Mouse (Mus musculus): ENCODE results near the gene Tpo. TPM values are rescaled to one million over a fixed set of nuclear protein-coding genes. Genes with fewer than 3 reads are reported as not detected.

The Tpo gene
- polyA plus RNA-seq (2012; ENCODE audit: insufficient read depth, insufficient read length, low replicate concordance, missing spikeins) = not detected in 2 replicates

GRCm38 (mm10) chr12:30132524-30132923 is at the start of gene Tpo:
Gene Tpo (minus strand): TSS chr12:30132624.
- H3K4me3 ChIP-seq (ENCODE audit: insufficient read depth, low read depth, low read length) = no peak within 1 kb of the TSS
- TF ChIP-seq CTCF (IDR thresholded peaks at IDR 0.05; ENCODE audit: insufficient read depth, low read depth, low read length) (no peak), POLR2A (IDR thresholded peaks at IDR 0.05; ENCODE audit: insufficient read depth, low read depth, low read length) (no peak)
- H3K27ac ChIP-seq (ENCODE audit: insufficient read depth, low read depth, low read length) = no peak within 1 kb of the TSS
- H3K4me1 ChIP-seq (ENCODE audit: control insufficient read depth, insufficient read depth, low read length) = no peaks in the 10 kb centered on the region
- 89% methylated on average over 4 of the region's 4 CpGs for WGBS

DNA sequence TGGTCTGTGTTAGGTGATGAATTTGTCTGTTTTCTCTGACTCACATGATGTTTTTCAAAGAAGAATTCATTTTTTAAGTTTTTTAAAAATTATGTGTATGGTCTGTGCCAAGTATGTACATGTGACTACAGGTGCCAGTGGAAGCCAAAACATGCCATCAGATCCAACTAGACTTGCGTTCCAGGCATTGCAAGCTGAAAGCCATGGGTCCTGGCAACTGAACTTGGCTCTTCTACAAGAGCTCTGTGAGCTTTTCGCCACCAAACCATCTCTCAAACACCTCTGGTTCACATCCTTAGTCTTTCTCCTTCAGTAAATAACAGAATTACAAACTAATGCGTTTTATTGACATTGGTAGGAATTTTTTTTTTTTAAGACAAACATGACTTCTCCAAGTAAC is 49.3 kb upstream of the Tpo start:
- Histone ChIP-seq H3K27ac (ENCODE audit: insufficient read depth, low read depth, low read length) (no peak overlapping the region), H3K4me1 (ENCODE audit: control insufficient read depth, insufficient read depth, low read length) (no peaks in the 10 kb centered on the region), H3K4me3 (ENCODE audit: insufficient read depth, low read depth, low read length) (no peak overlapping the region)
- TF ChIP-seq POLR2A (IDR thresholded peaks at IDR 0.05; ENCODE audit: insufficient read depth, low read depth, low read length) (no peak), CTCF (IDR thresholded peaks at IDR 0.05; ENCODE audit: insufficient read depth, low read depth, low read length) (no peak)
- 80% methylated on average over 3 of the region's 3 CpGs for WGBS

DNA sequence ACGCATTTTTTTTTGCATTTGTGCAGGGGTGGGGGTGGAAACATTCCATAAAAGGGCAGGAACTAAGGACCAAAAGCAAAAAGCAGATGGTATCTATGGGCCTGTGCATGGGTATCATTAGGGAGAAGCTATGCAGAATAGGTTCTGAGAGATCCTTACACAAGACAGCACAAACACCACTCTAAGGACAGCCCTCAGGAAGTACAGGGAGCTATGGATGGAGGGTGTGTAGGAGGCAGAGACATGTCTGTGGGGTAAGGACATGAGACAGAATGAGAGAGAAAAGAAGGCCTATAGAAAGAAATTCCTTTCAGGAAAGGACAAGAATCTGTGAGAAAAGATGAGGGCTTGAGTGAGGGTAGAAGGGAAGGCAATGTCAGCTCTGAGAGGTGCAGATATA is 47.2 kb upstream of the Tpo start:
- no peaks in the 10 kb centered on the region for H3K4me1 ChIP-seq (ENCODE audit: control insufficient read depth, insufficient read depth, low read length)
- no peak overlapping the region for H3K27ac ChIP-seq (ENCODE audit: insufficient read depth, low read depth, low read length)
- TF ChIP-seq POLR2A (IDR thresholded peaks at IDR 0.05; ENCODE audit: insufficient read depth, low read depth, low read length) = no peak
- no peak for TF ChIP-seq CTCF (IDR thresholded peaks at IDR 0.05; ENCODE audit: insufficient read depth, low read depth, low read length)
- no peak overlapping the region for H3K4me3 ChIP-seq (ENCODE audit: insufficient read depth, low read depth, low read length)
- WGBS = 81% methylated on average over 1 of the region's 1 CpGs

DNA sequence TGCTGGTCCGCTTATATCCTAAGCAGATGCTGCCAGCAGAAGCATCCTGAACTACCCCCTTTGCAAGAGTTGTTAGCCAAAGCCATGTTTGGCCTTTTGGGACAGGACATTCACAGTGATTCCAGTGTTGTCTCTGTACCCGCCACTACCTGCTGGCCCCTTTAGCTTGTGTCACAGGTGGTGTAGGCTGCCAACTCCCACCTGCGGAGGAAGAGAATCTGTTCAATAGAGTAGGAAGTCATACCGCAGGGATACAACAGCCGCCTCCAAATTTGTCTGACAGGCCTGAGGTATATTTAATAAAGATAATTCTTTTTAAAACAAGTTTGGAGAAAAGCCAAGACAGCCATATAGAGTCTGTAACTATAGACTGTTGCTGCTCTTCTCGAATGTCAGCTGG is 45.5 kb upstream of the Tpo start:
- Histone ChIP-seq H3K4me3 (ENCODE audit: insufficient read depth, low read depth, low read length) (no peak overlapping the region), H3K4me1 (ENCODE audit: control insufficient read depth, insufficient read depth, low read length) (no peaks in the 10 kb centered on the region), H3K27ac (ENCODE audit: insufficient read depth, low read depth, low read length) (no peak overlapping the region)
- no peak for TF ChIP-seq POLR2A (IDR thresholded peaks at IDR 0.05; ENCODE audit: insufficient read depth, low read depth, low read length)
- TF ChIP-seq CTCF (IDR thresholded peaks at IDR 0.05; ENCODE audit: insufficient read depth, low read depth, low read length) = no peak
- 91% methylated on average over 6 of the region's 6 CpGs for WGBS

DNA sequence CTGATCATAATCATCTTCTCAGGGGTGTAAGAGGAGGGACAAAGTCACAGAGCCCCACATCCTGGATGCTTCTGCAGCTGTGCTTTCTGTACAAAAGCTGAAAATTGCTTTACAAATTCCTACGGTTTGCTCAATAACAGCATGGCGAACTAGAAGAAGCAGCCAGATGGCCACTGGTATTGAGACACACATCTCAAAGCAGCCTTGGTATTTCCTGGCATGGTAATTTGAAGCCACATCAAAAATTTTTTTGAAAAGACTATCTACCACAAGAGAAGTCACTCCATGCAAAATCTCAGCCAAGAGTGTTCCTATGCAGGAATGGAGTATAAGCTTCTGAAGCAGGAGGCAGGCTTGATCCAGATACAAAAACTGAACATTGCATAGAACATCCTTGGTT is 45.1 kb upstream of the Tpo start:
- 70% methylated on average over 2 of the region's 2 CpGs for WGBS
- Histone ChIP-seq H3K4me1 (ENCODE audit: control insufficient read depth, insufficient read depth, low read length) (no peaks in the 10 kb centered on the region), H3K4me3 (ENCODE audit: insufficient read depth, low read depth, low read length) (no peak overlapping the region), H3K27ac (ENCODE audit: insufficient read depth, low read depth, low read length) (no peak overlapping the region)
- no peak for TF ChIP-seq CTCF (IDR thresholded peaks at IDR 0.05; ENCODE audit: insufficient read depth, low read depth, low read length)

DNA sequence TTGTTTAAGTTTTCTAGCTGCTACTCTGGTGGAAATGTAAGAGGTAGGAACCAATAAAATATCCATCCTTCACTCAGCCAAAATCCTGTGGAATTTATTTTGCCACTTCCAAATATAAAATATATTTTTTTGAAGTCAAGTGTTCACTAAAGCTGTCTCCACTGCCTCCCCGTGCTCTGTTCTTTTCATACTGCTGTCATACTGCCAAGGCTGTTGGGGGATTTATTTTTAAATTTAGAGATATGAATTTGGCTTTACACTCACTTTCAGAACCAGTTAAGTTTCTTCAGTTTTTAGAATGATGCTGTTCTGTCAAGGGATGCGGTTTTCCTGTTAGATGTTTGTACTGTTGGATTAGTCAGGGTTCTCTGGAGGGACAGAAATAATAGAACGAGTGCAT is 36.1 kb upstream of the Tpo start:
- Histone ChIP-seq H3K27ac (ENCODE audit: insufficient read depth, low read depth, low read length) (no peak overlapping the region), H3K4me3 (ENCODE audit: insufficient read depth, low read depth, low read length) (no peak overlapping the region), H3K4me1 (ENCODE audit: control insufficient read depth, insufficient read depth, low read length) (no peaks in the 10 kb centered on the region)
- TF ChIP-seq CTCF (IDR thresholded peaks at IDR 0.05; ENCODE audit: insufficient read depth, low read depth, low read length) = no peak
- TF ChIP-seq POLR2A (IDR thresholded peaks at IDR 0.05; ENCODE audit: insufficient read depth, low read depth, low read length) = no peak
- WGBS = 78% methylated on average over 3 of the region's 3 CpGs

GRCm38 (mm10) chr12:30164538-30164937 is 32.1 kb upstream of the Tpo start:
- Histone ChIP-seq H3K27ac (ENCODE audit: insufficient read depth, low read depth, low read length) (no peak overlapping the region), H3K4me3 (ENCODE audit: insufficient read depth, low read depth, low read length) (no peak overlapping the region), H3K4me1 (ENCODE audit: control insufficient read depth, insufficient read depth, low read length) (no peaks in the 10 kb centered on the region)
- 87% methylated on average over 5 of the region's 5 CpGs for WGBS
- no peak for TF ChIP-seq CTCF (IDR thresholded peaks at IDR 0.05; ENCODE audit: insufficient read depth, low read depth, low read length)
- TF ChIP-seq POLR2A (IDR thresholded peaks at IDR 0.05; ENCODE audit: insufficient read depth, low read depth, low read length) = no peak

- Histone ChIP-seq H3K27ac (ENCODE audit: insufficient read depth, low read depth, low read length) (no peak overlapping the region), H3K4me3 (ENCODE audit: insufficient read depth, low read depth, low read length) (no peak overlapping the region), H3K4me1 (ENCODE audit: control insufficient read depth, insufficient read depth, low read length) (no peaks in the 10 kb centered on the region)
- 81% methylated on average over 6 of the region's 6 CpGs for WGBS
- no peak for TF ChIP-seq POLR2A (IDR thresholded peaks at IDR 0.05; ENCODE audit: insufficient read depth, low read depth, low read length)
- TF ChIP-seq CTCF (IDR thresholded peaks at IDR 0.05; ENCODE audit: insufficient read depth, low read depth, low read length) = no peak
Measured at GRCm38 (mm10) chr12:30164005-30164404, 31.6 kb upstream of the Tpo start.

- H3K27ac ChIP-seq (ENCODE audit: insufficient read depth, low read depth, low read length) = no peak overlapping the region
- no peaks in the 10 kb centered on the region for H3K4me1 ChIP-seq (ENCODE audit: control insufficient read depth, insufficient read depth, low read length)
- 91% methylated on average over 5 of the region's 5 CpGs for WGBS
- no peak overlapping the region for H3K4me3 ChIP-seq (ENCODE audit: insufficient read depth, low read depth, low read length)
- TF ChIP-seq CTCF (IDR thresholded peaks at IDR 0.05; ENCODE audit: insufficient read depth, low read depth, low read length) (no peak), POLR2A (IDR thresholded peaks at IDR 0.05; ENCODE audit: insufficient read depth, low read depth, low read length) (no peak)
Measured at GRCm38 (mm10) chr12:30161731-30162406, 29.4 kb upstream of the Tpo start.

DNA sequence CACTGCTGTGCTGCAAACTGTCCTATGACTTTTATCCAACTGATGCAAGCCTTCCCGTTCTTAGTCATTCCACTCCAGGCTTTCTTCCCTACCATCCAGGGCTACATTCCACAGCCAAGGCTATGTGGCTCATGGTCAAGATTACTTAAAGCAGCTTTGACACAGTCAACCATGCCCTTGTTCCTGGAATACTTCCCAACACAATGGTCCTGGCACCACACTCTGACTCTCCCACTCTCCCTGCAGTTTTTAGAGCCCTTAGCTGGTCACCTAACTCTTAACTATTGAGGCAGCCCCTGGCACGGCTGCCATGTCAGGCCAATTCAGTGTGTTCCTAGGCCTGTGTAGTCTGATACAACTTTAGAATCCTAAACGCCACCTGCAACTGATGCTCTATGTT is 28.1 kb upstream of the Tpo start:
- no peak overlapping the region for H3K27ac ChIP-seq (ENCODE audit: insufficient read depth, low read depth, low read length)
- TF ChIP-seq POLR2A (IDR thresholded peaks at IDR 0.05; ENCODE audit: insufficient read depth, low read depth, low read length) = no peak
- no peak for TF ChIP-seq CTCF (IDR thresholded peaks at IDR 0.05; ENCODE audit: insufficient read depth, low read depth, low read length)
- H3K4me3 ChIP-seq (ENCODE audit: insufficient read depth, low read depth, low read length) = no peak overlapping the region
- H3K4me1 ChIP-seq (ENCODE audit: control insufficient read depth, insufficient read depth, low read length) = no peaks in the 10 kb centered on the region
- 61% methylated on average over 3 of the region's 3 CpGs for WGBS

Data from olfactory bulb, adult 2 months (tissue).